Comparison of ENCODE assay signal across 11 mouse cellular contexts in genomic region chr1:137560389-137561268, GRCm38 (mm10).
DNase-seq lines count a peak whose midpoint lies in the region; ATAC-seq lines count a peak whose summit lies in the region.
"Had no signal": no experiment of that assay in that cellular context is flagged by ENCODE, and none has a peak within 500 bp of the region (broad histone marks: within the 10 kb centered on the region; RNA-seq: fewer than 3 reads in every experiment).

No protein-coding gene starts in this region.

- H3K9me3 ChIP-seq in heart, embryonic 16.5 days (replicated peaks; ENCODE audit: control insufficient read depth, low read length), result no peaks in the 10 kb centered on the region
- no peaks in the 10 kb centered on the region for H3K9me3 ChIP-seq in midbrain, embryonic 11.5 days (ENCODE audit: control insufficient read depth, low read length)
- H3K9me3 ChIP-seq in midbrain, embryonic 16.5 days (replicated peaks; ENCODE audit: control insufficient read depth, low read length, poor library complexity, severe bottlenecking), result no peaks in the 10 kb centered on the region
- no peaks in the 10 kb centered on the region for H3K9me3 ChIP-seq in hindbrain, embryonic 11.5 days (ENCODE audit: control insufficient read depth, low read length)
- H3K9me3 ChIP-seq: hindbrain, embryonic 10.5 days had no signal

- no peak for DNase-seq in heart, adult 9 months (ENCODE audit: low spot score in 2 of 2)
- DNase-seq in midbrain, embryonic 11.5 days (ENCODE audit: low spot score, missing footprints), result peak; percentile 72
- no peak for DNase-seq in left cerebral cortex, adult 9 months (ENCODE audit: low spot score in 2 of 2)
- no peak for DNase-seq in hindbrain, embryonic 11.5 days (ENCODE audit: low spot score)
- DNase-seq: cerebellum, adult 9-10 months; kidney, adult 8-10 months; thymus, adult 2 months had no signal

- ATAC-seq in heart, embryonic 16.5 days (replicated peaks; ENCODE audit: extremely low read depth, insufficient read depth, low FRiP score), result 0 out of 2 replicates have a peak, but pooled peaks have one; percentile 45
- no peak for ATAC-seq in midbrain, embryonic 11.5 days (ENCODE audit: low FRiP score)
- no peak for ATAC-seq in midbrain, embryonic 16.5 days
- ATAC-seq in hematopoietic stem cell, adult 5-6 weeks (replicated peaks in 1 of 2; ENCODE audit: insufficient read depth in 1 of 2, low FRiP score in 2 of 2, low TSS enrichment in 1 of 2, low read depth in 1 of 2, poor library complexity in 2 of 2, severe bottlenecking in 2 of 2), result peak; percentile 99 to 100
- no peak for ATAC-seq in hindbrain, embryonic 11.5 days (ENCODE audit: low FRiP score)

- peaks cover 3% of the 10 kb centered on the region; the same call in 1 of the 2 replicates for H3K4me1 ChIP-seq in heart, embryonic 16.5 days (ENCODE audit: control insufficient read depth, insufficient read depth, low read length)
- no peaks in the 10 kb centered on the region for H3K4me1 ChIP-seq in midbrain, embryonic 11.5 days (ENCODE audit: control insufficient read depth, insufficient read depth, low read length)
- H3K4me1 ChIP-seq in midbrain, embryonic 16.5 days (ENCODE audit: control insufficient read depth, insufficient read depth, low read length), result no peaks in the 10 kb centered on the region
- no peaks in the 10 kb centered on the region for H3K4me1 ChIP-seq in hindbrain, embryonic 11.5 days (replicated peaks; ENCODE audit: control insufficient read depth, insufficient read depth, low read length)
- H3K4me1 ChIP-seq: hindbrain, embryonic 10.5 days had no signal

- no peak overlapping the region for H3K4me3 ChIP-seq in heart, embryonic 16.5 days (ENCODE audit: low read length)
- H3K4me3 ChIP-seq in midbrain, embryonic 11.5 days (ENCODE audit: low read depth, low read length), result no peak overlapping the region
- H3K4me3 ChIP-seq in midbrain, embryonic 16.5 days (ENCODE audit: low read depth, low read length), result no peak overlapping the region
- H3K4me3 ChIP-seq in hindbrain, embryonic 11.5 days (ENCODE audit: low read depth, low read length), result no peak overlapping the region
- H3K4me3 ChIP-seq: hindbrain, embryonic 10.5 days had no signal

- no peak overlapping the region for H3K9ac ChIP-seq in heart, embryonic 16.5 days (ENCODE audit: low read length)
- H3K9ac ChIP-seq in midbrain, embryonic 11.5 days (ENCODE audit: low read length), result no peak overlapping the region
- H3K9ac ChIP-seq in midbrain, embryonic 16.5 days (ENCODE audit: low read depth, low read length), result no peak overlapping the region
- H3K9ac ChIP-seq in hindbrain, embryonic 11.5 days (ENCODE audit: low read depth, low read length), result no peak overlapping the region

- no peaks in the 10 kb centered on the region for H3K36me3 ChIP-seq in heart, embryonic 16.5 days (ENCODE audit: control insufficient read depth, insufficient read depth)
- H3K36me3 ChIP-seq in midbrain, embryonic 11.5 days (ENCODE audit: control insufficient read depth, insufficient read depth, low read length), result no peaks in the 10 kb centered on the region
- no peaks in the 10 kb centered on the region for H3K36me3 ChIP-seq in midbrain, embryonic 16.5 days (ENCODE audit: control insufficient read depth, insufficient read depth, low read length)
- no peaks in the 10 kb centered on the region for H3K36me3 ChIP-seq in hindbrain, embryonic 11.5 days (ENCODE audit: control insufficient read depth, insufficient read depth, low read length)
- H3K36me3 ChIP-seq: hindbrain, embryonic 10.5 days had no signal

- peak overlapping the region; percentile 70 for H3K27ac ChIP-seq in heart, embryonic 16.5 days (ENCODE audit: low read length)
- H3K27ac ChIP-seq in midbrain, embryonic 11.5 days (ENCODE audit: low read depth, low read length), result no peak overlapping the region
- H3K27ac ChIP-seq in midbrain, embryonic 16.5 days (ENCODE audit: low read length), result no peak overlapping the region
- H3K27ac ChIP-seq in hindbrain, embryonic 11.5 days (ENCODE audit: low read depth, low read length), result no peak overlapping the region
- H3K27ac ChIP-seq: hindbrain, embryonic 10.5 days had no signal

- no peaks in the 10 kb centered on the region for H3K27me3 ChIP-seq in heart, embryonic 16.5 days (ENCODE audit: control insufficient read depth, insufficient read depth, low read length)
- H3K27me3 ChIP-seq in midbrain, embryonic 11.5 days (ENCODE audit: control insufficient read depth, insufficient read depth, low read length), result no peaks in the 10 kb centered on the region
- no peaks in the 10 kb centered on the region for H3K27me3 ChIP-seq in midbrain, embryonic 16.5 days (ENCODE audit: control insufficient read depth, insufficient read depth, low read depth, low read length)
- H3K27me3 ChIP-seq in hindbrain, embryonic 11.5 days (ENCODE audit: control insufficient read depth, insufficient read depth, low read length), result no peaks in the 10 kb centered on the region

- WGBS in heart, embryonic 16.5 days, result 30% methylated on average over 11 of the region's 11 CpGs
- whole genome bisulfite sequencing in midbrain, embryonic 11.5 days, result 76% methylated on average over 11 of the region's 11 CpGs
- WGBS in midbrain, embryonic 16.5 days, result 69% methylated on average over 11 of the region's 11 CpGs
- 71% methylated on average over 11 of the region's 11 CpGs for WGBS in hindbrain, embryonic 11.5 days

- no peak overlapping the region for H3K4me2 ChIP-seq in heart, embryonic 16.5 days (ENCODE audit: low read depth, low read length)
- no peak overlapping the region for H3K4me2 ChIP-seq in midbrain, embryonic 11.5 days
- no peak overlapping the region for H3K4me2 ChIP-seq in midbrain, embryonic 16.5 days (ENCODE audit: low read length)
- H3K4me2 ChIP-seq in hindbrain, embryonic 11.5 days (replicated peaks; ENCODE audit: low read depth, low read length), result no peak overlapping the region

Comparison
In these comparisons a context has a peak if more than half of its experiments do, and no peak if none do; other contexts are left out.
1. ATAC-seq: peak in heart, embryonic 16.5 days (single experiment) and hematopoietic stem cell, adult 5-6 weeks (2 of 2); none in midbrain, embryonic 11.5 days (single experiment), midbrain, embryonic 16.5 days (single experiment) and hindbrain, embryonic 11.5 days (single experiment).